Mouse (Mus musculus) kidney, adult 2 months (tissue): ENCODE results near the gene Nob1.

Source experiments
- CTCF ChIP-seq: fragments of 200-500 bp; conservative IDR thresholded peaks from 2 replicates; pipeline ENCODE4 v1.5.1; 2011; ENCODE audit warnings: low read depth, mild to moderate bottlenecking, control low read depth, low read length, moderate library complexity, mixed read lengths; ENCODE audit not compliant: insufficient read depth, insufficient read length
- POLR2A ChIP-seq: fragments of 200-500 bp; IDR thresholded peaks from one replicate; pipeline ENCODE4 v1.6.1; 2011; ENCODE audit warnings: low read depth, low read length, control low read depth

GRCm38 (mm10) chr8:107466642-107467041 is 41.8 kb upstream of the Nob1 start:
- TF ChIP-seq POLR2A (no peak), CTCF (0 out of 2 replicates have a peak, but pooled peaks have one; percentile 9)
